Comparison of ENCODE assay signal across 16 mouse cellular contexts in the genomic region with DNA sequence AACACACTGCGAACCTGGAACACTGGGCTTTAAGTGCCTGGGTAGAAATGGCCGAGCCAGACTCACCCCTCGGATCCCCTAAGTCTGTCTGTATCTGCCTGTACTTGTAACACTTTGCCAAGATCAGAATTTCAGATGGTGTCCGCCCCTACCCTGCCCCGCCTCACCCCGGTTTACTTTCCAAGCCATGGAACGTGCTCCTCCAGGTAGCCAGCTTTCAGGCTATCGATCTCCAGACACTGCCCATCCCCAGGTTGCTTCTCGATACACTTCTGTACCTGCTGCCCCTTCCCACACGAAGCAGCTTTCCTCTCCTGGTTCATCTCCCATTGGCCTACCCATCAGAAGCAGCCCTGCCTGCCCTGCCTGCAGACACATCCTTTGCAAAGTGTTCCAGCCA. TPM values are rescaled to one million over a fixed set of nuclear protein-coding genes. Genes with fewer than 3 reads are reported as not detected.
DNase-seq lines count a peak whose midpoint lies in the region; ATAC-seq and TF ChIP-seq lines count a peak whose summit lies in the region.
"Had no signal": no experiment of that assay in that cellular context is flagged by ENCODE, and none has a peak within 500 bp of the region (broad histone marks: within the 10 kb centered on the region; RNA-seq: fewer than 3 reads in every experiment).

No protein-coding gene starts in this region.

- no peak for ATAC-seq in neural tube, embryonic 11.5 days (ENCODE audit: insufficient read depth, low FRiP score, low TSS enrichment)
- ATAC-seq in forebrain, postnatal 0 days, result no peak
- no peak for ATAC-seq in midbrain, embryonic 15.5 days (replicated peaks)
- ATAC-seq: intestine, postnatal 0 days had no signal

- peaks cover 11% of the 10 kb centered on the region for H3K4me1 ChIP-seq in neural tube, embryonic 11.5 days (ENCODE audit: control insufficient read depth, insufficient read depth, low read length)
- peaks cover 15% of the 10 kb centered on the region for H3K4me1 ChIP-seq in forebrain, postnatal 0 days (ENCODE audit: insufficient read depth)
- H3K4me1 ChIP-seq in midbrain, embryonic 15.5 days, result peaks cover 51% of the 10 kb centered on the region

- H3K9me3 ChIP-seq in neural tube, embryonic 11.5 days (ENCODE audit: control insufficient read depth, low read length), result no peaks in the 10 kb centered on the region
- no peaks in the 10 kb centered on the region for H3K9me3 ChIP-seq in forebrain, postnatal 0 days (ENCODE audit: low read length)
- H3K9me3 ChIP-seq in midbrain, embryonic 15.5 days, result no peaks in the 10 kb centered on the region
- H3K9me3 ChIP-seq: embryonic facial prominence, embryonic 13.5 days had no signal

- no peaks in the 10 kb centered on the region for H3K27me3 ChIP-seq in neural tube, embryonic 11.5 days (ENCODE audit: control insufficient read depth, insufficient read depth, low read length)
- H3K27me3 ChIP-seq in forebrain, postnatal 0 days (ENCODE audit: insufficient read depth, low read length), result no peaks in the 10 kb centered on the region
- H3K27me3 ChIP-seq in midbrain, embryonic 15.5 days (replicated peaks), result no peaks in the 10 kb centered on the region

- H3K27ac ChIP-seq in neural tube, embryonic 11.5 days (ENCODE audit: low read depth, low read length), result no peak overlapping the region
- peak overlapping the region; percentile 41; the same call in 1 of the 2 replicates for H3K27ac ChIP-seq in forebrain, postnatal 0 days (ENCODE audit: low read depth, low read length)
- H3K27ac ChIP-seq in midbrain, embryonic 15.5 days, result 0 out of 2 replicates have a peak overlapping the region, but pooled peaks have one; percentile 7
- H3K27ac ChIP-seq: embryonic facial prominence, embryonic 13.5 days; kidney, postnatal 0 days had no signal

- H3K36me3 ChIP-seq in neural tube, embryonic 11.5 days (ENCODE audit: control insufficient read depth, insufficient read depth, low read length), result no peaks in the 10 kb centered on the region
- H3K36me3 ChIP-seq in forebrain, postnatal 0 days (ENCODE audit: insufficient read depth), result no peaks in the 10 kb centered on the region
- no peaks in the 10 kb centered on the region for H3K36me3 ChIP-seq in midbrain, embryonic 15.5 days (replicated peaks)
- H3K36me3 ChIP-seq: embryonic facial prominence, embryonic 13.5 days had no signal

- TF ChIP-seq CTCF in forebrain, postnatal 0 days (IDR thresholded peaks at IDR 0.05; ENCODE audit: low read depth), result no peak

- H3K9ac ChIP-seq in neural tube, embryonic 11.5 days (ENCODE audit: low read length), result peak overlapping the region; percentile 31
- 0 out of 2 replicates have a peak overlapping the region, but pooled peaks have one; percentile 2 for H3K9ac ChIP-seq in forebrain, postnatal 0 days
- H3K9ac ChIP-seq in midbrain, embryonic 15.5 days, result no peak overlapping the region
- H3K9ac ChIP-seq: embryonic facial prominence, embryonic 13.5 days had no signal

- no peak overlapping the region for H3K4me2 ChIP-seq in neural tube, embryonic 11.5 days (ENCODE audit: low read depth)
- peak overlapping the region; percentile 83 for H3K4me2 ChIP-seq in forebrain, postnatal 0 days (ENCODE audit: low read depth)
- H3K4me2 ChIP-seq in midbrain, embryonic 15.5 days, result peak overlapping the region; percentile 14; the same call in 1 of the 2 replicates
- H3K4me2 ChIP-seq: embryonic facial prominence, embryonic 13.5 days had no signal

- WGBS in neural tube, embryonic 11.5 days, result 73% methylated on average over 10 of the region's 10 CpGs
- WGBS in forebrain, postnatal 0 days, result 65% methylated on average over 10 of the region's 10 CpGs
- WGBS in midbrain, embryonic 15.5 days, result 86% methylated on average over 10 of the region's 10 CpGs

- H3K4me3 ChIP-seq in neural tube, embryonic 11.5 days (ENCODE audit: low read depth, low read length), result no peak overlapping the region
- no peak overlapping the region for H3K4me3 ChIP-seq in forebrain, postnatal 0 days (ENCODE audit: low read depth, low read length)
- no peak overlapping the region for H3K4me3 ChIP-seq in midbrain, embryonic 15.5 days
- H3K4me3 ChIP-seq: embryonic facial prominence, embryonic 13.5 days had no signal

- no peak for DNase-seq in neural tube, embryonic 11.5 days (ENCODE audit: low spot score)
- no peak for DNase-seq in neural tube, embryonic 10.5 days (ENCODE audit: extremely low spot score, low spot score)
- no peak for DNase-seq in forebrain, postnatal 0 days
- no peak for DNase-seq in right cerebral cortex, postnatal 14 days
- DNase-seq in testis, postnatal 10 days (ENCODE audit: low spot score), result no peak
- DNase-seq in lung, postnatal 4 days, result no peak
- DNase-seq: cerebellum, adult 9-10 months; heart, postnatal 4 days; lung, postnatal 10 days had no signal

RNA-seq across cellular contexts. Expression of a gene that starts 3.6 kb away (rescaled TPM):
- polyA plus RNA-seq in neural tube, embryonic 11.5 days (2014; fragmentation: Nextera tagmentation; extraction: Ambion mirVana), result 4.7 and 6.3 TPM in 2 replicates
- total RNA-seq in forebrain, postnatal 0 days (2014; rRNA removed), result 4.8 and 6.1 TPM in 2 replicates
- 2.7 and 3.3 TPM in 2 replicates for polyA plus RNA-seq in forebrain, postnatal 0 days (2015; fragmentation: Nextera tagmentation; extraction: Ambion mirVana)
- polyA plus RNA-seq in midbrain, embryonic 15.5 days (2015; fragmentation: Nextera tagmentation; extraction: Ambion mirVana), result 3.0 and 3.4 TPM in 2 replicates
- total RNA-seq: ES-E14; megakaryocyte-erythroid progenitor cell, adult 5-6 weeks had no signal
- polyA plus RNA-seq: heart, embryonic 14.5 days; intestine, postnatal 0 days had no signal
